Mouse (Mus musculus) adrenal gland, adult 2 months (tissue): ENCODE results near the gene Dazl. TPM values are rescaled to one million over a fixed set of nuclear protein-coding genes. Genes with fewer than 3 reads are reported as not detected.

Source experiments
- DNase-seq: peaks from one replicate; pipeline ENCODE4 v3.0.0; 2021
- long read RNA-seq: library from polyadenylated mRNA; stranded (forward); transcript quantifications from one replicate; pipeline ENCODE4 v2.0.0, GENCODE M21; 2021
- polyA plus RNA-seq: library from polyadenylated mRNA; depleted of rRNA; stranded (reverse); fragments of >200 nt; gene quantifications from 2 replicates; pipeline ENCODE4 v1.2.3, GENCODE M21; 2012; rRNA removed
- total RNA-seq, 2 experiments: library from RNA; stranded (reverse); gene quantifications; 2 replicates each; pipeline ENCODE4 v1.2.3; 2021

Dazl gene
- total RNA-seq (under 1 TPM in 1 of 2 experiments, not detected in 1; 0.28 TPM), polyA plus RNA-seq (not detected in 2 replicates)
- long read RNA-seq, result 0 reads

DNA sequence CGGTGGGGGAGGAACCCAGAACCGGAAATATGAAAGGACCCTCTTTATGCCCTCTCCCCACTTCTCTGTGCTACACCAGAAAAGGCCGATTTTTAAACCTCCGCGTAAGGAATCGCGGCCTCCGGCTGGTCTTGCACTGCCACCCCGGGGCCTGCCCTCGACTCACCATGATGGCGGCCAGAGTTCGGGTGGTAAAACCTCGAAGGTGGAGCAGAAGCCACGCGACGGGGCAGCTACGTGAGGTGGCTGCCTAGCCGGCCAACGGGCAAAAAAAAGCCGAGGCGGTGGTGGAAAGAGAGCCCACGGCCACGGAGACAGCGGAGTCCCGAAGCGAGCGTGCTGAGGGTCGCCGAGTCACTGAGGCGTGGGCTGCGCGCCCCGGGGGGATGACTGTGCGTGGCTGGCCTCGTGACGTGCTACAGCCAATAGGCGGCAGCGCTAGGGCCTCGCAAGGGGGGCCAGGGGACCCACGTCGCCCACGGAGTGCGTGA, at the start of gene Dazl:
Gene Dazl (minus strand): TSS at position 396 of the 491 bp plus-strand sequence.
- DNase-seq, result peak; percentile 20

DNA sequence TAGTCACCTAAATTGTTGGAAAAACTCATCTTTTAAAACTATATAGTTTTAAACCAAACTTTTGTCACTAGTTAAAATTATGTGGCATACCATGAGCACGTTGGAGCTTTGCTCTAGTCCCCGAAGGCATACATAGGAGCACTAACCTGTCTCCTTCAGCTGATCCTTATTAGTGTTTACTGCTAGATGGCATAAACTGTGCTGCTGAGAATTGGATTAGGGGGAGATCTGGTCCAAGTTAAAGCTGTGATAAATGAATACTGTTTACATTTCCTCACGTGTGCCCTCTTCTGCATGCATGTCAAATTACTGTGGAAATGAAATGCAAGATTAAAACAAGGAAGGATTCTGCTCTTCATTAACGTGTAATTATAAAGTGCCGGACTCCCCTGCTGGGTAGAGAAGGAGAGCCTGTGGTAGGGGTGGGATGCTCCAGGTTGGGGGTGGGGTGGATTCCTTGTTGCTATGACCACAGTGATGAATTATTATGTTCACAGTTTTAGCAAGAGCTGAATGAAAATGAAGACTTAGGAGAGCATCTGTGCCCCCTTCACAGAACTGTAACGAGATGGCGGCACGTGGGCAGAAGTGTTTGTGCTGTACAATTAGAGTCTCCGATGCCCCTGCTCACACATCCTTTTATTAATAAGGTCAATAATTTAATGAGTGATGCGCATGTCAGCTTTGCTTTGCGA, 48.6 kb upstream of the Dazl start:
- no peak for DNase-seq

DNA sequence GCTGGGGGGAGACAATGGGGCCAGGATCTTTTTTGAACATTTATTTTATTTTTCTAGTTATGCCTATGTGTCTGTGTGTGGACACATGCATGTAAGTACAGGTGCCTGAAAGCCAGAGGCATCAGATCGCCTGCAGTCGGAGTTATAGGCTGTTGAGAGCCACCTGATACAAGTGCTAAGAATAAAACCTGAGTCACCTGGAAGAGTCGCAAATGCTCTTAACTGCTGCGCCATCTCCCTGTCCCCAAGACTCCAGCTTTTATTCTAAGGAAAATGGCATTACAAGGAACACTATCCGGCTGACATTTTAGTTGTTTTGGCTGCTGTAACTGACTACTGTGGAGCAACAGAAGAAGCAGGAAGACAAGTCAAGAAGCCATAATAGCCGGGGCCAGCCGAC, 45.5 kb upstream of the Dazl start:
- no peak for DNase-seq

DNA sequence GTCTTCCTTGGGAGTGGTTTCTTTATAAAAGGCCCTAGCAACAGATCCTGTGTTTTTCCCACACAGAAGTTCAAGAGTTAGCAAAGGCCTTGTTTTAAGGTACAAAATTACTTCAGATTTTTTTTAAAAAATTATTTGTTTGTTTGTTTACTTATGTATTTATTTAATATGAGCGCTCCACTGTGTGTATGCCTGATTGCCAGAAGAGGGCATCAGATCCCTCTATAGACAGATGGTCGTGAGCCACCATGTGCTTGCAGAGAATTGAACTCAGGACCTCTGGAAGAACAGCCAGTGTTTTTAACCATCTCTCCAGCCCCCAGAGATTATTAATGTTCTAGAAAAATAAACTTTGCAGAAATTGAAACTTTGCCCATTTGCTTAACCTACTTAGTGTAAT, 42.3 kb upstream of the Dazl start:
- DNase-seq, result no peak

DNA sequence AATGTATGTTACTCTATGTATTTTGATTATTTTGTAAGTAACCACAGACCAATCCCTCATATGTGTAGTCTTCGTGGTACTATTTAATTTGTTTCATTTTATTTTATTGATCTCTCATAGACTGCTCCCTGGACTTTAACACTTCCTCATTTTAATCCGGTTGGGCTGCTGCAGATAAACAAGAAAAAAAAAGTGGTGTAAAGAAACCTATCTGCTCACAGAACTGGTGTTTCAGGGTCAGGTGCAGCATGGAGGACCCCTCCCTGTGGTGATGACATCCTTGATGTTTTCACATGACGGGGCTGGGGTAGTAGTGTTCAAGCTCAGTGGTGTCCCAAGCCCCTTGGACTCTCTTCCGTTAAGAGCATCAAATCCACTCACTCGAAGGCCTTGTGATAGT, 41.3 kb upstream of the Dazl start:
- DNase-seq, result no peak

DNA sequence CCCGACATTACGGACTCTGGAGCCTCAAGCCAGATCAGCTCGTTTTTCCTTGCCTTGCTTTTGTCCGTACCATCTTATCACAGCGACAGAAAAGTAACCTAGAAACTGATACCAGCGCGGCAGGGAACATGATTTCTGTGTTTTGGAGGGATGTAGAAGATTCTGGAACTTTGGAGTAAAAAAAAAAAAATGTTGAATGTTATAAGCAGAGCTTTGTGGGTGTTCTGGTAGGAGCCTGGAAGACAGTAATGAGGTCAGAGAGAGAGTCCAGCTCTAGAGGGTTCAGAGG, 38.5 kb upstream of the Dazl start:
- DNase-seq, result no peak

DNA sequence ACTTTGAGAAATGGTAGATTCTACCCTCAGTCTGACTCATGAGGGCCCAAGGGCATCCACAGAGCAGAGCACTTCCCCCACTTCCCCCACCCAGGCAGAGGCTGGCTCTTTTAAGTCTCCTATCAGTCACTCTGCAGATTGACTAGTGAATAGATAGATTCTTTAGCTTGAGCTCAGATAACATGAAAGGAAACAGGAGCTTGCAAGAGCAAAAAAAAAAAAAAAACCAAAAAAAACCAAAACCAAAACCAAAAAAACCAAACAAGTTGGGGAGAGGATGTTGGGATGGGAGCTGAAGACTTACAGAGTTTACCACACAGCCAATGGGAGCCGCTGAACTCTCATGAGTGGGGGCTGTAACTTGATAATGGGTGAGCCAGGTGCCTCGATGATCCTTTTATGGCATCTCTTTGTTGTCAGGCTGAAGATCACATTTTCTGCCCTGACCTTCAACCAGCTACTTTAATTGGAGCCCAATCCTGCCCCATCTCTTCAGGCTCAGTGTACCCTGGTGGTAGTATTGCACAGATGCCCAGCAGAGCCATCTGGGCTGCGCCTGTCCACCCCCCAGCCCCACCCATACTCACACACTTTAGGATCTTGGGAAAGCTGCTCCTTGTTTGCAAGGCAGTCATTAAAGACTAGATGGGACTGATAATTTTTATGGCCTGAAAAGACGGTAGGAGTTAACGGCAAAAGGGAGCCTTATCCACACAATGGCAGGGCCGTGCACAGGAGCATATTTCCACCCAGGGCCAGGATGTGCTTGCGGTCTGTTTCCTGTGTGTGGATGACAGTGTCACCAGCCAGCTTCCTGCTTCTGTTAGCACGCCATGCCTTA, 38.0 kb upstream of the Dazl start:
- DNase-seq, result peak; percentile 79

DNA sequence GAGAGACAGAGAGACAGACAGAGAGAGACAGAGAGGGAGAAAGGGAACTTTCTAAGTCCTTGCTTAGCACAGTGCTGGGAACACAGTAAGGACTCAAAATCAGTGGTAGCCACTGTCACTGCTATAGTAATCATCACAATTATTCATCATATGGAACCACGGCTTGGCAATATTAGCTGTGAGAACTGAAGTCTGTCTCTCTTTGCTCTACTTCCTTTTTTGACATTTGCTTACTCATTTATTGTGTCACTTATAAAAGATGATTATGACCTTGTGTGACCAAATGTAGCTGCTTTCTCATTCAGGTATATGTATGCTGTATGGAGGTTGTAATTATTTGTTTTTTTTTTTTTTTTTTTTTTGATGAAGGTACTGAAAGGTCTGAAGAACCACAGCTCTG, 36.8 kb upstream of the Dazl start:
- peak; percentile 7 for DNase-seq

DNA sequence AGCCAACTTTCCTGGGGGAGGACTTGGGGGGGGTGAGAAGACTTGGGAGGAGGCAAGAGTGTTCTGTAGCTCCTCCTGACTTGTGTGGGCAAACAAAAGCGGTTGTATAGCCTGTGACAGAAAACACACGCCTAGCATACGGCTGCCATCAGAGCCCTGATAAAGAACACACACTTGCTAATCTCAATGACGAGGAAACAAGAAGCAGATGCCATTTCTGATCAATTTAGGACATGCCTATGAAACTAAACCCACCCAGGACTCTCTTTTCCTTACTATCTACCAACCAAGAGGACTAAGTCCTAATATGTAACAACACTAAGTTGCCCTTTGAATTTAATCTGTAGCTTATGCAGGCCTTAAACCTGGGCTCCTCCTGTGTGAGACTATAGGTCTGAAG, 31.2 kb upstream of the Dazl start:
- no peak for DNase-seq

DNA sequence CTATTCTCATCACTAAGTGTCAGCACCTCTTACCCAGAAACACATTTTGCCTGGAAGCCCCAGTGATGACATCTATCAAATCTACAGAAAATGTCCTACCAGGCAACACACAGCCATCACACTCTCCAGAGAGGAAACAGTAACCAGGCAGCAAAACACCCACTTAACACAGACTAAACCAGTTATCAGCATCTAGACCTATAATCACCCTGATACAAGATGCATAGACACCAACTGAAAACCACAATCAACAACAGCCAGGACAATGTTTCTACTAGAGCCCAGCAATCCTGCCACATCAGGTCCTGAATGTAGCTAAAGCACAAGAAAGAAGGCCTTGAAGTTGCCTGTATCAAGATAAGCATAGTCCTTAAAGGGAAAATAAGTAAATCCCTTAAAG, 25.4 kb upstream of the Dazl start:
- no peak for DNase-seq

DNA sequence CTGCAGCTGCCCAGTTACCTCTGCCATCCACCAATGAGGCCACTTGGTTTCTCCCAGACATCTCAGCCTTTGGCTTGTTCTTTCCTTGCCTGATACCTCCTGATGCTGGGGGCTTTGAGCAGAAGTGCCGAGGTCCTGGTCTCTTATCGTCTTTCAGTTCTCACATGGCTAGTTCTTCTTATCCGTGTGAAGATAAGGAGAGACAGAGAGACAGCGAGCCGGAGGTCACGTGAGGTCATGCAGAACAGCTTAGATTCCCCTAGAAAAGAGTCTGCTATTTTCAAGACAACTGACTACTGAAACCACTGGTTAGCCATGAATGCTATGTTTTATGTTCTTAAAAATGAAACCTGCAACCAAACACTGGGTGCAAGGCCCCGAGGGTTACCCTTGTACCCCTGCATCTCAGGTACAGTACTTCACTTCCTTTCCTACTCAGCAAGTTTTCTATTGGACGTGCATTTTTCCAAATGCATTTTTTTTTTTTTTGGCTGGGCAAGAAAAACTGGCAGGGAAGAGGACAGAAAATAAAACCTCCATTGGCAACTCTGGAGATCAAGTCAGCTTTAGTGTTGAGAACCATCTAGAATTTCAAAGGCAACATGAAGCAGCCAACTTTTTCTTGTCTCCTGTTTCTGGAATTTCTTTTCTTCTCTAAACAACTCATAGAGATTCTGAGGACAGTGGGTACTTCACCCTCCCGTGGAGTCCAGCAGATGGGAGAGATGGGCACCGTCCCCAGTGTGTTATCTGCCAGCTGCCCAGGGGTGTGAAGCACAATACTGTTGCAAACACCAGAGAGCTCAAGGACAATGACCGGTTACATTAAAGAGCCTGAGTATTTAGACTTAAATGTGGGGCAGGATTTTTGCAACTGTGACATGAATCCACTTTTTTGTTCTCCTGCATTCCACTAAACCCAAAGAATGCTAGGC, 23.0 kb upstream of the Dazl start:
- DNase-seq, result no peak

DNA sequence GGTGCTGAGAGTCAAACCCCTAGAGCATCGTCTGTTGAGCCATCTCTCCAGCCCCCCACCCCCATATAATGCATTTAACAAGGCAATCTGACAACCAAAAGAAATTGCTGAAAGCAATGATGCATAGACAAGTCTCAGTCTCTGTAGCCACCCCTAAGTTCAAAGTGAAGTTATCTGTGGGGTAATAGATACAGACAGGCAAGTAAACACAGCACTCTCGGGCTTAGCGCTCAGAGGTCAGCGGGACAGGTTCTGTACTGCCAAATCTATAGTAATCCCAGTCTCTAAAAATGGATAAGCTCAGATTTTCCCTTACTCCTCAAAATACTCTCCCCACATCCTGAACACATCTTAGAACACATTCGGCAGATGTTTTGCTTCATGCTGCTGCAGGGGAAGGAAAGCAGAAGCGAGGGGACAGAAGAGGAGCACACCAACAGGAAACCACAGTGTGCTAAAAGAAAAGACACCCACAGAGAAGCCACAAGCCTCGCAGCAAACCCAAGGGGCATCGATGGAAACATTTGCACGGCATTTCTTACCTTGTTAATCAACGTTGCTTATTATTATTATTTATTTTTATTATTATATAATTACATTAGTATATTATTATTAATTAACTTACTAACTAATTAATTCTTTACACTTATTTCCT, 16.8 kb upstream of the Dazl start:
- no peak for DNase-seq

DNA sequence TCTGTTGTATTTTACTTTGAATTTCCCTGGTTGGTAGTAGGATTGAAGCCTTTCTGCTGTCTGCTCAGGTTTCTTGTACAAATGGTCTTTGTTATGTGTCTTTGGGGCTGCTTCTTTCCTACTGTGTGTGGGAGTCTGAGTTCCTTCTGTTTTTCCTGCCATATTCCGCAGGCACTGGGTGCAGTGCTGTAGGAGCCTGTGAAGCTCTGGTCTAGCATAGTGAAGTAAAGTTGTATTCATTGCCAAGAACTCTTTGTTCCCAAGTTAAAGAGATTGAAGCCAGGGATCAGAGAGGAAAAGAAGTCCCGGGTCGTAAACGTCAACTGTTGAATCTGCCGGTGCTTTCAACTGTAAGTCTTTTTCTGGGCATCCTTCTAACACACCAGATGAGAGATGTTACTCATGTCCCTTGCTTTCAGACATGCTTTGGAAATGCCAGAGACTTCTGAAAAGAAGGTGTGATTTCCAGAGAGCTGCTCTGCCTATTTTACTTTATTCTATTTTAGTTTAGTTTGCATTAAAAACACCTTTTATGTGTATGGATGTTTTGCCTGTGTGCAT, 16.2 kb upstream of the Dazl start:
- no peak for DNase-seq

DNA sequence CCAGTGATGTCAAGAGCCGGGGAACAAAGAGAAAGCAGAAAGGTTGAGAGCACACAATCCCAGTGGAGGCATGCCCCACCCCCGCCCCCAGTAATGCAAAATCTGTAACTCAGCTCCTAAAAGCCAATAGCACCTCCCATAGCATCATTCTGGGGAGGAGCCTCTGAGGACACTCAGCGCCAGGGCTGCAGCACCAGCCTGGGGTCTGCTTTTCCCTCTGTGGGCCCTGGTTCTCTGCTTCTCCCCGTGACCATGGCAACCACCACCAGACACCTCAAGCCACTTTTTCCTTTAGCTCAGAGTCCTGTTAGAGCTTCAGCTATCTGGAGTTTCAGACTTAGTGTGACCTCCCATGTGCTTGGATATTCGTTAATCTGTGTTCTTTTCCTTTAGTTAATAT, 15.4 kb upstream of the Dazl start:
- DNase-seq, result no peak

DNA sequence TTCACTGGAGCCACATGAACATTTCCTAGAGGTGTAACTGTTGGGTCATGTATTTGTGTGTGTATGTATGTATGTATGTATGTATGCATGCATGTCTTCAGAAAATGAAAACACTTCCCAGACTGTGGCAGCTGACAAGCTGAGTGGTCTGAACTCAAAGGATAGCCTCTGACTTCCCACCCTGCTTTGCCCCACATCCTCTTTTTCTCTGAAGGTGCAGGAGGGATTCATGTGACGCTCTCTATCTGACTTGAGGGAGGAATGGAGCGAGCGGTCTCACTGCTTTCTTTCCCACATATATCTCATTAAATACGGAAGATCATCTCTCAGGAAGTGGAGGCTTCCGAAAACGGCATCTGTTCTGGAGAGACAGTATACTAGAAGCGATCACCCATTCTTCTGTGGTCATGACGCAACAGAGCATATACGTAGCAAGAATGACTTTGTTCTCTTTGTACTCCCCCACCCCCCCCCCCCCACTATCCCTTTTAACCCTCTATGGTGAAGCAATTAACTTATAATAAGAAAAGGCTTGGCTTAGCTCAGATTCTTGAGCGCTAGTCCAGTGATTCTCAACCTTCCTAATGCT, 14.7 kb upstream of the Dazl start:
- no peak for DNase-seq

DNA sequence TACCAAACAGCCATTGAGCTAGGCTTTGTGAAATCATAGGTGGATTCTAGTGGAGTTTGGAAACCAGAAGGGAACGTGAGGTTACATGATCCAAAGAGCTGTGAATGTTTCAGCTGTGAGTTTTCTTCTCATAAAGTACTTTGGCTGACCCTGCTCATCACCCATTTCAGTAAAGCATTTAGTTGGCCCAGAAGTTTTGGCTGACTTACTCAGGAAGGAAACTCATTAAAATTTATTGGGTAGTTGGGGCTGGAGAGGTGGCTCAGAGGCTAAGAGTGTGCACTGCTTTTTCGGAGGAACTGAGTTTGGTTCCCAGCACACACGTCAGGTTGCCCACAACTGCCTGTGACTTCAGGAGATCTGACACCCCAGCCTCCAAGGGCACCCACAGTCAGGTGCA, 9.4 kb upstream of the Dazl start:
- DNase-seq, result no peak

DNA sequence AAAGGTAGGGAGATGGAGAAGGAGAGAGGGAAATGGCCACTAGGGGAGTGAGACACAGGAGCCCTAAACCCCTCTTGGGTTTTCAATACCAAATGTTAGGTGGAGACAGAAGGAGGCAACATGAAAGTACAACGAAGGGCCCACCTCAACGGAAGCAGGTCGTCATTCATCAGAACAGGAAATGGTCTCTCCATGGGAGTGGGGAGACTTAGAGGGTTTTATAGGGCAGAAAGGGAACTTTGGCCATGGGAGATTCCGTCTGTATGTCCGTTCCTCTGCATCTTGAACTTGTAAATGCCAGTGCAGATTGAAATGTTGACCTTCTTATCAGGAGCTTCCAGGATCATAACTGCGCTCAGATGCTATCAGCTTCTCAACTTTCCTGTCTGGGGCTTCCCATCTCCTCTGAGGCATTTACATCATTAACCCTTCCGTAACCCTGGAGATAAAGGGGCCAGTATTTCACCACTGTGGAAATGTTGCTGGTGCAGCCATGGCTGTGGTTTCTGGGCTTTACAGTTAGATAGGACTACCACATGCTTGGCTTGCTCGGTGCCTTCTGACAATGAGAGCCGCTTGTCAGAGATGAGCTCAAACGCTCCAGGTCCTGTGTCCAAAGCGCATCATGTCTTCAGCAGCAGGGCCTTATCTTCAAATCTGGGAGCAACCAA, 6.9 kb upstream of the Dazl start:
- DNase-seq, result no peak

DNA sequence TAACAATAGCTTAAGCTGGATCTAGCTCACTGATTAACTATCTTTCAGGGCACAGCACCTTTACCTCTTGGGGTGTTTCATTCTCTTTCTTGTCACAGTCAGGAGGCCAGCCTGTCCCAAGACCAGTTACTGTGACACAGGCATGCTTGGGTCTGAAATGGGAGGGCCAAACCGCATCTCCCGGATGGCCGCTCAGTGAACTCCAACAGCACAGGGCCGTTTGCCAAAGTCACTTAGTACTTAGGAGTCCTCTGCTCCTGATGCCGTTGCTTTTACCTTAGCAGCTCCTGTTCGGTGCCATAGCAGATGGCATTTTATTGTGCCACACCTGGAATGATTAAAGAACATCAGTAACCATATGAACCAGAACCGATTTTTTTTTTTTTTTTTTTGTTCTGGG, 5.4 kb upstream of the Dazl start:
- no peak for DNase-seq

DNA sequence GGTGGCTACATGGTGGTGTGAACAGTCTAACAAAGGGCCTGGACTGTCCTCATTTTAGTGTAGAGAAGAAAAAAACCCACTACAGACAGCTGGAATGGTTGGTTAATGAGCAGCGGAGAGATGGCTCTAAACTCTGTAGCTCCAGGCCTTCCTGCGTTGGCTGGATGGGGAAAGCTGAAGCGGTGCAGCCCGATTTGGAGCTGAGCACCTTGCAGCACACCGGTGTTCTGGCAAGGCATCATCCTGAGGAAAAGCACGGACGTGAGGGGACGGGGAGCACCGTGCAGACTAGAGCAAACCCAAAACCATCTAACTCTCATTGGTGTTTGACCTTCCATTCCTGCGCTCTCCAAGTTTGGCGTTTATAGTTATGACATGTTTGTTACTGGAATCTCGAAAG, 1.3 kb upstream of the Dazl start:
- DNase-seq, result no peak

DNA sequence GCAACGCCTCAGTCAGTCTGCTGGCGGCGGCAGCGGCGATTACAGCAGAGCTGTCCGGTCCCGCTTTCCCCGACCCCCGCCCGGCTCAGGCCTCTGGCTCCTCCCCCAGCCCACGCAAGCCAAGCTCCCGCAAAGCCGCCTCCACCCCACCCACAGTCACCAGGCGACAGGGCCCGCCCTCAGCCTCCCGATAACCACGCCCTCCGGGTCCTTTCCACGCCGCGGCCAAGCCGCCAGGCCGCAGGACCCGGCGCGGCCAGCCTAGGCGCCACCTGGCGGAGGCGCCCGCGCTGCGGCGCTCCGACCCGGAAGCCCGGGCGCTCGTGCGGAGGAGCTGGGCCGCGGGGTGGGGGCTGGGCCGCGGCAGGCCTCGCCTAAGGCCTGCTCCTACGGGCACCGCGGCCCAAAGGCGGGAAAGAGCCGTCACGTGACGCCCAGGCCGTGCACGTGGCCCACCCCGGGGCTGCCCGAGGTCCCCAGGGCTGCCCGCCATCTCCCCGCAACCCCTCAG, 720 bp downstream of the Dazl start:
- peak; percentile 97 for DNase-seq
